Mouse (Mus musculus) gonadal fat pad, adult 2 months (tissue): ENCODE measurements around the gene Atxn1. TPM values are rescaled to one million over a fixed set of nuclear protein-coding genes. Genes with fewer than 3 reads are reported as not detected.

Source experiments
- DNase-seq: peaks from one replicate; pipeline ENCODE4 v3.0.0-alpha.2; 2012; ENCODE audit warnings: low read depth
- polyA plus RNA-seq: library from polyadenylated mRNA; depleted of rRNA; stranded (reverse); fragments of >200 nt; gene quantifications from 2 replicates; pipeline ENCODE4 v1.2.3, GENCODE M21; 2012

Gene Atxn1
- polyA plus RNA-seq, 1 experiment, result 11.6 TPM

GRCm38 (mm10) chr13:45902457-45902856, 62.4 kb downstream of the Atxn1 start:
- no peak for DNase-seq

DNA sequence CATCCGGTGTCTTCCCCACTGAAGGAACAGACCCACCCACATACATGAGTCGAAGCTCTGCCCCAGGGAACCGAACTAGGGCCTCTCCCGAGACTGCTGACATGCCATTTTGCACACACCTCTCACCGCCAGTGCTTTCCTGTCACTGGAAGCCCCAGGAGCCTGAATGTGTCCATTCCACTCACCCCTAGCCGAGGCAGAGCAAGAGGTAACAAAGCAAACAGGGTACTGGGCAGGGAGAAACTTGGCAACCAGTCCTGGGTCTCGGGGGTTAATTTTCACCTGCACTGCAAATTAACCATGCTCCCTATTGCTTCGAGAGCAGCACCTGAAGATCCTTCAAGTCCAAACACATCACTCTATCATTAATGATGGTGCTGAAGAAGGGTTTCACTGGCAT, 64.0 kb downstream of the Atxn1 start:
- no peak for DNase-seq

- no peak for DNase-seq
Measured at GRCm38 (mm10) chr13:45897571-45897970, 67.2 kb downstream of the Atxn1 start.

GRCm38 (mm10) chr13:45894760-45895159, 70.0 kb downstream of the Atxn1 start:
- no peak for DNase-seq

DNA sequence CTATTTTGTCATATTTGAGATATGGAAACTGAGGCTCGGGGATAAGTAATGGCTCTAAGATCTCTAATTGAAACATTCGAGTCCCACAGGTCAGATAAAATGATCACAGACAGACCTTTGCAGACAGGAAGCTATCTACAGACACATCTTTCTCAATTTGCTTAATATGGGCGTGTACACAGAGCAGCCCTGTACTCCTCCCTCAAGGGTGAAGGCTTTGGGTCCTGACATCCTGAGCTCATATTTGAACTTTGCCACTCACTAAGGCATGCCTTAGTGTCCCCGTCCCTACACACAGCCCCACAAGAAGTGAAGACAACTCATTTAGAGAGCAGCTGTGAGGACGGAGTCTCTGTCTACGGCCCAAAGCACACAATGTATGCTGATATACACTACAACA, 70.6 kb downstream of the Atxn1 start:
- no peak for DNase-seq

DNA sequence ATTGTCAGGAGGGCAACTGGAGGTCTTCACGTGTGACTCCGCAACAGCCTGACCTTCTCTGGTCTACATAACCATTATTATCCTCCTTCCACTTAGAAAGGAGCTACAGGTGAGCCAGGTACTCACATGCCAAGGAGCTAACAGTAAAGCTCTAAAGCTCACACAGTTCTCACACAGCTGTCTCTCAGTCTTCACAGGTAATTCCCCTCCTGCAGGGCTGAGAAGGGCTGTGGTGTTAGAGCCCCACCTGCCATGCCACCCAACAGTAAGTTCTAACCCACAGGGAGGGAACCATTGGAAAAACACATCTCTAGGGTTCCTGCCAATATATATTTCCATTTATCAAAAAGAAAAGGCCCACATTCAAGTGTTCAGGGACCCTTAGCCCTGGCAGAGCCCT, 73.7 kb downstream of the Atxn1 start:
- no peak for DNase-seq

DNA sequence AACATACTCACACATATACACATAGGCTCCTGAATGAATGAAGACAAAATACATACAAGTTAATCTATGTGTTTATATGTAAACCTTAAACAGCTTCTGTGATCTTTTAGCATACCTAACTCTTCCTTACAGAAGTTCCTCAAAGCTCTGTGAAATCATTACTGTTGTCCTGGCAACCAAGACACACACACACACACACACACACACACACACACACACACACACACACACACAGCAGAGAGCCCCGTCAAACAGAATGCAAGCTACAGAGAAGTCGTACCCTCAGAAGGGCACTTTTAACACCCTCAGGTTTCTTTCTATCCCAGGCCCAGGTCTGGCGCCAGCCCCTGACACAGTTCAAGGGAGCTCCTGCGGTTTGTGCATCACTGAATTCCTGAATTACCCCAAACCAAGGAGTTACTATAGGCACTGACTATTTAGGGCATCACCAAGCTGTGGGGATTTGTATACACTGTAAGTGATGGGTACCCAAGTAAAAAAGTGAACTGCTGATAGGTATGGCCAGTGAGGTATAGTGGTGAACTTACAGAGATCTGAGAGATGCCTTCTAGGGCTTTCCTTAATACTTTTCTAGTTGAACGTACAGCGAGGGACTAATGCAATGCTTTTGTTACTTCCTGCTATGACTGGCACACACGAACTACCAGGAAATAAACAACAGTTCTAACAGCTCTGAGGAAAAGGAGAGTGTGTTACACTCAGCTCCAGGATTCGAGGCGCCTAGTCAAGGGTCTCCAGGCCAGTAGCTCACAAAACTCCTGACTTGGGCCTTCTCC, 75.7 kb downstream of the Atxn1 start:
- DNase-seq, result no peak

- DNase-seq, result no peak
Measured at GRCm38 (mm10) chr13:45884878-45885277, 79.9 kb downstream of the Atxn1 start.

DNA sequence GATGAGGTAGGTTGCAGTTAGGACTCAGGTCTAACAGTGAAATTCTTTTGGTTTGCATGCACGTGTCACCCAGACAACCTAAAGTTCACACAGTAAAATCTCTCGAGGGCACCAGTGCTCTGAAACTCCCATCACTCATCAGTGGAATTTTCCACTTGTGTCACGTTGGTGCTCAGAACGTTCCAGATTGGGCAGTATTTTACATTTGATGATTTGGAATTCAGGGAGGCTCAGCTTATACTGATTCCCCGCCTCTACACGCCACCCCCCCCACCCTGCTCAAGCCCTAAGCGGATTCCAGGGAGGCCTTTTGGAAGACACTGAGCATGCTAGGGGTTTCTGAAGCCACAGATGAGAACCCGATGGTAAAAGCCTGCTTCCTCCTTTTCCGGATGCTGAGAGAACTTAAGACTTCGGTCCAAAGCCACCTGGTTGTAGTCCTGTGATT, 81.0 kb downstream of the Atxn1 start:
- no peak for DNase-seq

DNA sequence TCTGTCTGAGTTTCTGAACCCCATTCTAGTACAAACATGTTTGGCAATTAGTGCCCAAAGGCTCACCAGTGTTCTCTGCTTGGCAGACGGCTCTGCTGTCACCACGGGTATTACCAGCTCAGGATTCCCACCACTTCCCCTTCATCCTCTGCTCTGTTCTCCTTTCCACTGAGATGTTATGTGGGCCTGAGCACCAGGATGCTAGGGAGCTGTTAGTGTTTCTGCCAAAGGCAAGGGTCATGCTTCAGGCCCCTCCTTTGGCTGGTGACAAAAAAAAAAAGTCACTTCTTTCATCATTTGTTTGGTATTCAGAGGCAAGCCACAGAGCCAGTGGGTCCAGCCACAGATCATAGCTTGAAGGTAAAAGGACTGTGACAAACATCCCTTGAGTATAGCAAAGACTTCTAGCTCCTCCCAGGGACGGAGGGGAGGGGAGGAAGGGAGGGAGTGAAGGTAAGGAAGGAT, 81.8 kb downstream of the Atxn1 start:
- DNase-seq, result no peak

- DNase-seq, result no peak
Measured at GRCm38 (mm10) chr13:45880543-45880845, 84.3 kb downstream of the Atxn1 start.

GRCm38 (mm10) chr13:45879746-45880542, 84.9 kb downstream of the Atxn1 start:
- no peak for DNase-seq

- DNase-seq, result no peak
Measured at GRCm38 (mm10) chr13:45876939-45877338, 87.9 kb downstream of the Atxn1 start.

DNA sequence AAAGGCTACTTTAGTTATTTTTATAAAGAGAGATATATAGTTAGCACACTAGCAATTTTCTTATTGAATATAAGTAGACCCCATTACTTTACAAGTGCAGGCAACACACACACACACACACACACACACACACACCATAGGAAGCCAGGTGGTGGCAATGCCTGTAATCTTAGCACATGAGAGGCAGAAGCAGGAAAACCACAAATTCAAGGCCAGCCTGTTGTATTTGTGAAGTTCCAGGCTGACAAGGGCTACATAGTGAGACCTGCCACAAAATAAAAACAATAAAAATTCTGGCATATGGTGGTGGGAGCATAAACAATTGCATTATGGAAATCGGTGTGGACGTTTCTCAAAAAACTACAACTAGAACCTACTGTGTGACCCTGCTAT, 88.4 kb downstream of the Atxn1 start:
- no peak for DNase-seq

- DNase-seq, result no peak
Measured at GRCm38 (mm10) chr13:45875686-45876367, 89.0 kb downstream of the Atxn1 start.

DNA sequence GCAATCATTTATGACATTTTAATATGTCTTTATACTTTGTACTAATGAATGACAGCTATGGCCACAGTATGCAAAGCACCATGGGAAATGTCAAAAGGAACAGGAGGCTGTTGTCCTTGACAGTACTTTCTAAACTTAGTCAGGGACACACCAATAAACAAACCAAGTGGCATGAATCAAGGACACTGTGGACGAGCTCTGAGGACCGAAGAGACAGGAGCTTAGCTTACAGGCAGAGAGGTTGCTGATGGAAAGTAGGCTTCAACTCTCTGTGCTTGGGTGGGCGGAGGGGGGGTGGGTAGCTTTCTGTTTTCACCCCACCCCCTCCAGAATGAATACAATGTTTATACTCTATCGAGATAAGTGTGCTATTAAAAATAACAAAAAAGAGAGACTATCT, 90.6 kb downstream of the Atxn1 start:
- DNase-seq, result no peak

DNA sequence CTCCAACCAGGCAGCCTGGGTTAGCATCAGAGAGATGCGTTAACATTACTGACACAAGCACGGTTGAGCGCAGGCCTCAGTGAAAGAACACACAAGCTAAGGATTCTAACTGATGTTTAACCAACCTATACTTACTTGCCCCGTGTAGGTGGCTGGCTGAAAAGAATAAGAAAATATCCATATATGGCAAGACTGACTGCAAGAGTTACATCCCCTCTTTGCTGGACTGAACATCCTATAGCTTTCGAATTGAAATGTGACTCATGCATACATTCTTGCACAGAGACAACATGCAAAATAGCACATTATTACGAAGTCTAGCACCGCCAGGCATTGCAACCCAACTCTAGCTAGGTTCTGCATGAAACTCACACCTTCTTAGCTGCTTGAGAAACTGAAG, 91.8 kb downstream of the Atxn1 start:
- no peak for DNase-seq

DNA sequence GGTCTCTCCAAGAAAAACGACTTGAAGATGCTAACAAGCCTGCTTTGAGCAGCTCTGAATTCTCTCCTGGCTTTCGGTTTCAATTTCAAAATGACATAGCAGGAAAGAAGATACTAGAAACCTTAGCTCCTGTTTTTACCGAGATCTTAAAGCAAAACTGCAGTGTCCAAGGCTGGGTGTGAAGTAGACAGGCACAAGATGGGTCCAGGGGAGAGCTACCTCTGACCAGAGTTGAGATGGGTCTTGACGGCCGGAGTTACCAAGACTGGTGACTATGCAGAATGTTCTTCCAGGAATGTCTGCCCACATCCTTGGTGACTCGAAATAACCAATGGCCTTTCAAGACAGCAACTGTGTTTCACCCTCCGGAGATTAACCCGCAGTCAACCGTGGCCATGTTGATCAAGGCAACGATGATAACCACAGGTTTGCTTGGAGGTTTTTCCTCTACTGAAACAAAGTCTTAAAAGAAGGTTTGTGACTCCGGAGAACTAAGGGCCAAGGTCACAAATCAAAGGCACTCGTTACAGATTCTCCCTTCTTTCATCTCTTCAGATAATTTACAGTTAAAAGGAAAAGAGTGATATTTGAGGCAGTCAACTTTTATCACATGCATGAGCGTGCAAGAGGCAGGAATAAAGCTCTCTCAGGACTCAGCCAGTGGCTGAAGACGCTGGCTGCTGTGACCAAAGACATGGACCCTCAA, 92.6 kb downstream of the Atxn1 start:
- no peak for DNase-seq

DNA sequence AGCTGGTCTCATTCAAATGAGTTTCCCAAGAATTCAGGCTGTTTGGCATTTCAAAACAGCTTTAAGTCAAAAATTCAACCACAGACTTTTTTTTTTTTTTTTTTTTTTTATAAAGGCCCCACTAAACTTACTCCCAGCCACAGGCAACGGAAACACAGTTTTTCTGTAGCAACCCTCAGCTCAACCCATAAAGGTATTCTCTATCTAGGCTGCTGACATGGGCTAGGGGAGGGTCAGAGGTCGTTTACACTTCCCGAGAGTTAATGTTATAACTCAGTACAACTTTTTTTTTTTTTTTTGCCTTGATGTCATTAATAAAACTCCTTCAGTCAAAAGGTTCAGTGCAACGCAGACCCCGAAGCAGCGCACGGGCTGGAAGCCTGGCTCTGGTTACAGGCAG, 93.3 kb downstream of the Atxn1 start:
- no peak for DNase-seq

GRCm38 (mm10) chr13:45868886-45869285, 95.9 kb downstream of the Atxn1 start:
- no peak for DNase-seq

GRCm38 (mm10) chr13:45867273-45867672, 97.5 kb downstream of the Atxn1 start:
- no peak for DNase-seq
